Mouse (Mus musculus): ENCODE data around the gene Ahsa1. TPM values are rescaled to one million over a fixed set of nuclear protein-coding genes. Genes with fewer than 3 reads are reported as not detected.
"Not testable (repeated sequence)": the region's sequence is repeated elsewhere in the genome, so short reads cannot be mapped to it uniquely, and the experiment has no call there.

Ahsa1 gene
- polyA plus RNA-seq, 1 experiment from 2014 or later: 193 TPM

GRCm38 (mm10) chr12:87279879-87280278, 13.6 kb downstream of the Ahsa1 start:
- DNase-seq (ENCODE audit: low spot score): no peak

GRCm38 (mm10) chr12:87281766-87282165, 15.5 kb downstream of the Ahsa1 start:
- DNase-seq (ENCODE audit: low spot score): no peak

GRCm38 (mm10) chr12:87282743-87283142, 16.5 kb downstream of the Ahsa1 start:
- DNase-seq (ENCODE audit: low spot score): no peak

- DNase-seq (ENCODE audit: low spot score): no peak
These were observed 17.4 kb downstream of the Ahsa1 start for GRCm38 (mm10) chr12:87283706-87284105.

GRCm38 (mm10) chr12:87284268-87284667, 18.0 kb downstream of the Ahsa1 start:
- DNase-seq (ENCODE audit: low spot score): no peak

- no peak for DNase-seq (ENCODE audit: low spot score)
These were observed 18.4 kb downstream of the Ahsa1 start for GRCm38 (mm10) chr12:87284726-87285125.

- DNase-seq (ENCODE audit: low spot score): no peak
These were observed 22.8 kb downstream of the Ahsa1 start for GRCm38 (mm10) chr12:87289100-87289499.

GRCm38 (mm10) chr12:87293934-87294333, 27.7 kb downstream of the Ahsa1 start:
- DNase-seq (ENCODE audit: low spot score): no peak

GRCm38 (mm10) chr12:87299037-87299656, 32.9 kb downstream of the Ahsa1 start:
- no peak for DNase-seq (ENCODE audit: low spot score)

GRCm38 (mm10) chr12:87299657-87300440, 33.6 kb downstream of the Ahsa1 start, which contains the start of gene Ism2:
Gene Ism2, minus strand, starts transcription at chr12:87299705.
- DNase-seq (ENCODE audit: low spot score): peak; percentile 3

- no peak for DNase-seq (ENCODE audit: low spot score)
These were observed 34.1 kb downstream of the Ahsa1 start for GRCm38 (mm10) chr12:87300441-87300690.

GRCm38 (mm10) chr12:87301189-87301588, 34.9 kb downstream of the Ahsa1 start:
- DNase-seq (ENCODE audit: low spot score): no peak

- no peak for DNase-seq (ENCODE audit: low spot score)
These were observed 39.7 kb downstream of the Ahsa1 start for GRCm38 (mm10) chr12:87305767-87306583.

GRCm38 (mm10) chr12:87306584-87306844, 40.2 kb downstream of the Ahsa1 start:
- not testable (repeated sequence) for DNase-seq (ENCODE audit: low spot score)

- no peak for DNase-seq (ENCODE audit: low spot score)
These were observed 46.8 kb downstream of the Ahsa1 start for GRCm38 (mm10) chr12:87313098-87313497.

GRCm38 (mm10) chr12:87317951-87318350, 51.7 kb downstream of the Ahsa1 start:
- no peak for DNase-seq (ENCODE audit: low spot score)

- no peak for DNase-seq (ENCODE audit: low spot score)
These were observed 53.0 kb downstream of the Ahsa1 start for GRCm38 (mm10) chr12:87319229-87319628.

Small RNAs within 50 kb of the gene (microRNA-seq; reads per million reads assigned to microRNA genes)
- gene Gm47293 (ENCODE audit: borderline number of aligned reads): not detected

Other genes starting within 250 kb of the Ahsa1 start
- 0.05 and 0.13 TPM in 2 replicates for gene Tmem63c, start 245.1 kb upstream of the Ahsa1 start, polyA plus RNA-seq (2015; fragmentation: Nextera tagmentation; extraction: Ambion mirVana)
- 0.18 and 0.35 TPM in 2 replicates for gene Ngb, start 163.9 kb upstream of the Ahsa1 start, polyA plus RNA-seq (2015; fragmentation: Nextera tagmentation; extraction: Ambion mirVana)
- 19.2 and 19.8 TPM in 2 replicates for gene Gstz1, start 119.3 kb upstream of the Ahsa1 start, polyA plus RNA-seq (2015; fragmentation: Nextera tagmentation; extraction: Ambion mirVana)
- 4.8 and 5.4 TPM in 2 replicates for gene Pomt2, start 118.5 kb upstream of the Ahsa1 start, polyA plus RNA-seq (2015; fragmentation: Nextera tagmentation; extraction: Ambion mirVana)
- gene Samd15, start 66.8 kb upstream of the Ahsa1 start, polyA plus RNA-seq (2015; fragmentation: Nextera tagmentation; extraction: Ambion mirVana): 1.2 and 1.6 TPM in 2 replicates
- gene Tmed8, start 66.0 kb upstream of the Ahsa1 start, polyA plus RNA-seq (2015; fragmentation: Nextera tagmentation; extraction: Ambion mirVana): 3.4 TPM in 2 replicates
- gene Noxred1, start 27.7 kb upstream of the Ahsa1 start, polyA plus RNA-seq (2015; fragmentation: Nextera tagmentation; extraction: Ambion mirVana): 0.86 and 0.89 TPM in 2 replicates
- gene Vipas39, start 223 bp upstream of the Ahsa1 start, polyA plus RNA-seq (2015; fragmentation: Nextera tagmentation; extraction: Ambion mirVana): 30.5 and 33.2 TPM in 2 replicates
- gene Ism2, start 33.2 kb downstream of the Ahsa1 start, polyA plus RNA-seq (2015; fragmentation: Nextera tagmentation; extraction: Ambion mirVana): 0.06 and 0.07 TPM in 2 replicates
- gene Sptlc2, start 121.9 kb downstream of the Ahsa1 start, polyA plus RNA-seq (2015; fragmentation: Nextera tagmentation; extraction: Ambion mirVana): 76.9 and 83.3 TPM in 2 replicates
- 278 and 300 TPM in 2 replicates for gene Slirp, start 177.4 kb downstream of the Ahsa1 start, polyA plus RNA-seq (2015; fragmentation: Nextera tagmentation; extraction: Ambion mirVana)
- 29.8 and 46.3 TPM in 2 replicates for gene Alkbh1, start 177.5 kb downstream of the Ahsa1 start, polyA plus RNA-seq (2015; fragmentation: Nextera tagmentation; extraction: Ambion mirVana)
- 157 and 161 TPM in 2 replicates for gene Snw1, start 205.8 kb downstream of the Ahsa1 start, polyA plus RNA-seq (2015; fragmentation: Nextera tagmentation; extraction: Ambion mirVana)
- not detected in 2 replicates for gene Gm5788, start 228.2 kb downstream of the Ahsa1 start, polyA plus RNA-seq (2015; fragmentation: Nextera tagmentation; extraction: Ambion mirVana)
- gene Gm8300, start 247.8 kb downstream of the Ahsa1 start, polyA plus RNA-seq (2015; fragmentation: Nextera tagmentation; extraction: Ambion mirVana): not detected in 2 replicates

Data from thymus, postnatal 0 days (tissue).